Mouse (Mus musculus): ENCODE data around the gene Cops6. TPM values are rescaled to one million over a fixed set of nuclear protein-coding genes. Genes with fewer than 3 reads are reported as not detected.
A peak's percentile ranks its signal among the peaks of the same experiment; 100 is the strongest.

Cops6 gene
- total RNA-seq (2021): 100 to 1,000 TPM; 117 to 119 TPM
- long read RNA-seq, experiment 1, transcript Cops6-201 (10 exons, 1,787 nt): major isoform, 234 of 244 reads
- long read RNA-seq, experiment 1, partial matches to known transcripts: 3 of 244 reads
- long read RNA-seq, experiment 1, other reads (novel, unspliced or antisense): 5 of 244 reads
- long read RNA-seq, experiment 2, transcript Cops6-201 (10 exons, 1,787 nt): major isoform, 264 of 278 reads
- long read RNA-seq, experiment 2, partial matches to known transcripts: 4 of 278 reads
- long read RNA-seq, experiment 2, other reads (novel, unspliced or antisense): 7 of 278 reads

DNA sequence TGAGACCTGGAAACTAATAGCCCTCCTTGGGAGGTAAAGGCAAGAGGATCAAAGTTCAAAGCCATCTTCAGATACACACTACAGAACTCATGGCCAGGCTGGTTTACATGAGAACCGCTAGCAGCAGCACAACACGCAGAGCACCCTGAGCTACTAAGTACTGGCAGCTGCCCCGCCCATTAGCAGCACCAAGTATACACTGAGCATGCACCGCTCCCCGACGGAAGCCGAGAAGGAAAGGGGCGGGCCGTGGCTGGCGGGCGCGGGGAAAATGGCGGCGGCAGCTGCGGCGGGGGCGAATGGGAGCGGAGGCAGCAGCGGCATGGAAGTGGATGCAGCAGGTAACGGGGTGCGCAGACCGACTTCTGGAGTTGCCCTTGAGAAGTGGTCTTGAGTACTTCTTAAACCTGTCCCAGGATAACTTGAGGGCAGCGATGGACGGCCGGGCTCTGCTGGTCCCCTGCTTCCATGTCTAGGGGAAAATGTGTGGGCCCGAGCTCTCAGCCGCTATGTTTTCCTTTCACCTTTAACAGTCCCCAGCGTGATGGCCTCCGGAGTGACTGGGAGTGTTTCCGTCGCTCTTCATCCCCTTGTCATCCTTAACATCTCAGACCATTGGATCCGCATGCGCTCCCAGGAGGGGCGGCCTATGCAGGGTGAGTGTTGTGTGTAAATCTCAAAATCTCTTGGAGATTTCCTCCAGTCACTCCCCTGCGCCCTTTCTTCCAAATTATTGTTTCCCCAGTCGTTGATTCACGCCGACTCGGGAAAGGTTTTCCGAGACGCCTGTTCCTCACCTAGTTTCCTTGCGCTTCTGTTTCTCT, at the start of gene Cops6:
Gene Cops6, plus strand, starts transcription at position 230 of the 824 bp plus-strand sequence.
- DNase-seq: peak; percentile 94

DNA sequence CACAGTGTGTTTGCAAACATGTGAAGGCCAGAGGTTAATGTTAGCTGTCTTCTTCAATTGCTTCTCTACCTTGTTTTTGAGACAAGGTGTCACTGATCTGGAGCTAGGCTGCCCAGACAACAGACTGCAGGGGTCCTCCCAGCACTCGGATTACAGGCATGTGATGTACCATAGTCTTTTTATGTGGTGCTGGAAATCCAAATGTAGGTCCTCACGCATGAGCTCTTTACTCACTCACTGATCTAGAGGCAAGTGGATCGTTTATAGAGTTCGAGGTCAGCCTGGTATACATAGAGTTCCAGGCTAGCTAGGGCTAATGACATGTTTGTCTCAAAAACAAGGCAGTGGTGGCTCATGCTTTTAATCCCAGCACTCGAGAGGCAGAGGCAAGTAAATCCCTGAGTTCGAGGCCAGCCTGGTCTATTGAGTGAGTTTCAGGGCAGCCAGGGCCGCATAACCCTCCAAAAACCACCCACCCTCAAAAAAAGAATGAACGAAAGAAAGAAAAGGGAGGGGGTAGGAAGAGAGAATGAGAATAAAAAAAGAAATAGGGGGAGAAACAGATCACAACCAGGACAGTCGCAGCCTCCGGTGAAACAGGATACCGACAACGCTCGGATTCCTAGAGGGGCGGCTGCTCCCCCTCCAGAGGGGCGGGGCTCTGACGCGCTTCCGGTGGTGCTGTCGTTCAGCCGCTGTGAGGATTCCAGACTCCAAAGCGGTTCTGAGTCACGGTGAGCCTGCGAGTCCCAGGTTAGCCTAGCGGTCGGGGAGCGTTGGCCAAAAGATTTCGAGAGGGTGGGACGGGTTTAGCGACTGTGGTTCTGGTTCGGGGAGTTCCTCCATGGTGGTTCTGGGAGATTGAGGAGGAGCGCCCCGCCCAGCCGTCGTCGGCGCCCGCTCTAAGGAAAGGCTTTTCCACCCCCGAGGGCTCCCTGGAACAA, 44.3 kb upstream of the Cops6 start, which contains the start of gene Zscan21:
Gene Zscan21, plus strand, starts transcription at position 649 of the 944 bp plus-strand sequence.
- peak; percentile 89 for DNase-seq

DNA sequence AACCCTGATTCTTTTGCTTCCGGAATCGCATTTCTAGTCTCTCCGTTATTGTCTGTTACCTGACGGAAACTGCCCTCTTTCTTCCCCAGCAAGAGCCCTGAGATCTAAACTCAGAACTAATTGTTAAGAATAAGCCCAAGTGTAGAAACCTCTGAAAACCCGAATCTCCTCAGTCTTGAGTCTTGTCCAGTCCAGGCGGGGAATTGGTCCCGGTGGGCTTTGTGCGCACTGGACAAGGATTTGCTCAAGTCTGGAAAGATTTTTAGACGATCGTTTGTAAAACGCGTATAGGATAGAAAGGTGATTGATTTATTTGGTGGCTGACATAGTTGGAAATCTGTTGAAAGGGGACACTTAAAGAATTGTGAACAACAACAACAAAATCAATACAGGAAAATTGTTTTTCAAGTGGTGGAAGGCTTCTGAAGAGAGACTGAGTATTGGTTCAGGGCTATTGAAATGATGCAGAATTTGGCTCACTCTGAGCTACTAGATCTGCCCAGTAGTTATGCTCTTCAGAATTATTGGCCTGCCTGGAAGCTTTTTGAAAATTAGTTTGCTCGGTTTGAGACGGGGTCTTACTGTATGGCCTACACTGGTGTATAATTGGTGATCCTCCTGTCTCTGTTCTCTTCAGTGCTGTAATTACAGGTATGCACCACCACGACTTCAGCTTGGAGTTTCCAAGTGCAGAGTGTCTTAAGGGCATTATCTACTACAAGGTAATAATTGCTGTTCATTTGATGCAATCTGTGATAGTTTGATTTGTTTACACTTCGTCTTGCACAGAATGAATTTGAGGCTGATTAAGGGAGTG, 43.5 kb upstream of the Cops6 start:
- no peak for DNase-seq

DNA sequence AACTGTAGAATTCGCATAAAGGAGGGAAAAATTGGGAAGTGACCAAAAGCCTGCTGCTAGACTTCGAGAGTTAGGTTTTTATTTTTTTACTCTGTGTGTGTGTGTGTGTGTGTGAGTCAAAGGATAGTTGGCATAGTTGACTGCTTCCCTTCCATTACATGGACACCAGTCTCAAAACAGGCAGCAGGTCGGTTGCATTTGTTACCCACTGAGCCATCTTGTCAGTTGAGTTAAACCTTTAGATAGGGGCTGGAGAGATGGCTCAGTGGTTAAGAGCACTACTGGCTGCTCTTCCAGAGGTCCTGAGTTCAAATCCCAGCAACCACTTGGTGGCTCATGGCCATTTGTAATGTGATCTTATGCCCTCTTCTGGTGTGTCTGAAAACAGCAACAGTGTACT, 42.8 kb upstream of the Cops6 start:
- no peak for DNase-seq

DNA sequence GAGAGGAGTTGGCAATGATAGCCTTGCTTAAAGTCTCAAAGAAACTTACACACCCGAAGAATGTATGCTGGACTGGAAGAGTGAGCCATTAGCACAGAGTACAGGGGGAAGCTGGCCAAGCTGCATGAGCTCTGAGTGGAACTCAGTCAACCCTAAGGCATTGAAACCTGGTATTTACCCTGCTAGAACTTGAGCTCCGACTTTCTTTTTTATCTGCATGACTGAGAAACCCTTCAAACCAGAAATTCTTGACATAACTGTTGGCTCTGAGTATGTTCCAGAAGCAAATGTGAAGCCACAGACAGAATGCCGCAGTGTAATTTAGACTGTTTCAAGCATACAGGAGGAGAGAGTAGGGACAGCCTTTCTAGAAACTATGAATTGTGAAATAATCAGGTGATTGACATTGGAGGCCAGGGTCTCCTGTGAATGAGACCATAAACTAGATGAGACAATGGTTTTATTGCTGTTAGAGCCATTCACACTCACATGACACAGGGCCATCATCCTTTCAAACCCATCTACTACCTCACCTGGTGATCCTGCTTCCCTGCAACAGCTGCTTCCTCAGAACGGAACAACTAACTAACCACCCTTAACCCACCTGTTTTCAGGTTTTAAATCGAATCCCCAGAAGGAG, 28.3 kb upstream of the Cops6 start:
- no peak for DNase-seq

DNA sequence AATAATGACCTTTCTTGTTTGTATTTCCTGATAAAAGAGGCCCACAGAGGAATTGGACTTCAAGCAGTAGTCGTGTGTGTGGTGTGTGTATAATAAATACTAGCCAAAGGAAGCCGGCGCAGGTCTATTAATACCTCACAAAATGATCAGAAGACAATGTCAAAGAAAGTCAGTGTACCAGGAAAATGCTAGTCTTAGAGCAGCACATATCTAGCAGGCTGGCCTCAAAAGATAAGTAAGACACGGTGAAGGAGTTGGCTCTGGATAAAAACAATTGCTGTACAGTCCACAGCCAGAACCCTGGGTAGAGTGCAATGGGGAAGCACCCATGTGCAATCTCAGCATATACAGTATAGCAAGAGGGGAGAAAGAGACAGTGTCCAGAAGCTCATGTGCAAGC, 23.6 kb upstream of the Cops6 start:
- no peak for DNase-seq

DNA sequence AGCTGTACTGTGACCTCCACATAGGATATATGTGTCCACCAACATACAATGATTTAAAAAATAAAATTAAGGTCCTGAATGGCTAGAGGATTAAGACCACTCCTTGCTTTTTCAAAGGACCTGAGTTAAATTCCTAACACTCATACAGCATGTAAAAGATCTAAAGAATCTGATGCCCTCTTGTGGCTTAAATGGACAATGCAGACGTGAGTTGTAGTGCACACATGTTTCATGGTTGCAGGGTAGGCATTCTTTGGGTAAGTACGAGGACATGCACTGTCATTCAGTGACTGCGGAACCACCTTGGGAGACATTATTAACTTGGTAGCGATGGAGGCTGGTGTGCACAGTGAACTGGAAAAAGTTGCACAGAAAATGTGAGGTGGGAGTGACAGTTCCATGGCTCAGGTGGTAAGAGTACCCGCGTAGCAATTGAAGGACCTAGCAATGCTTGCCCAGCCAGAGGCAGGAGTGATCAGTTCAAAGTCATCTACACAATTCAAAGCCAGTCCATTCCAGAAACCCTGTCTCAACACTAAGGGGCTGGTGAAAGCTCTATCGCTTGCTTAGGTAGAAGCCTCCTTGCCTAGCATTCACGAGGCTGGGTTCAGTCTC, 22.8 kb upstream of the Cops6 start:
- DNase-seq: no peak

DNA sequence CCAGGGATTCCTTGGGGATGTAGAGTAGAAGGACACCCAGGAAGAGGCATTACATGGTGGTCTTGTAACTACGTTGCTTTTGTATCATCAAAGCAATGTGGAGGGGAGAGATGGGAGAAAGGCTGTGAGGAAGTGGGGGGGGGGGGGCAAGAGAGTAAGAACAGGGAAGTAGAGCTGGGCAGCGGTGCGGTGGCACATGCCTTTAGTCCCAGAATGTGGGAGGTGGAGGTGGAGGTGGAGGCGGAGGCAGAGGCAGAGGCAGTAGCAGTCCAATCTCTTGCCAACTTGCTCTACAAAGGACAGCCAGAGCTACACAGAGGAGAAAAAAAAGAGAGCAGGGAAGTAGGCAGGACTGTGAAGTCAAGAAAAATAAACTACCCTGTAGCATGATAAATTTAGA, 22.3 kb upstream of the Cops6 start:
- no peak for DNase-seq

DNA sequence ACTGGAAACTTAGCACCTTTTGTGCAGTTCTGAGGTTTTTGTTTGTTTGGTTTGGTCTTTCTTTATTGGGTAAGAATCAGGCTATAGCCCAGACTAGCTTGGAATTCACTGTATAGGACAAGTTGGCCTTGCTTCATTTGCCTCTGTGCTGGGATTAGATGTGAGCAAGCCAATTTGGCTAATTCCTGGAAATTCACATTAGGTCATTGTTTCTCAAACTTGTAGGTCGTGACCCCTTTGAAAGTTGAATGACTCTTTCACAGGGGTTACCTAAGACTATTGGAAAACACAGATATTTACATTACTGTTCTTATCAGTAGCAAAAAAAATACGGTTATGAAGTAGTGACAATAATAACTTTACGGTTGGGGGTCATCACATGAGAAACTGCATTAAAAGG, 6.5 kb upstream of the Cops6 start:
- DNase-seq: no peak

DNA sequence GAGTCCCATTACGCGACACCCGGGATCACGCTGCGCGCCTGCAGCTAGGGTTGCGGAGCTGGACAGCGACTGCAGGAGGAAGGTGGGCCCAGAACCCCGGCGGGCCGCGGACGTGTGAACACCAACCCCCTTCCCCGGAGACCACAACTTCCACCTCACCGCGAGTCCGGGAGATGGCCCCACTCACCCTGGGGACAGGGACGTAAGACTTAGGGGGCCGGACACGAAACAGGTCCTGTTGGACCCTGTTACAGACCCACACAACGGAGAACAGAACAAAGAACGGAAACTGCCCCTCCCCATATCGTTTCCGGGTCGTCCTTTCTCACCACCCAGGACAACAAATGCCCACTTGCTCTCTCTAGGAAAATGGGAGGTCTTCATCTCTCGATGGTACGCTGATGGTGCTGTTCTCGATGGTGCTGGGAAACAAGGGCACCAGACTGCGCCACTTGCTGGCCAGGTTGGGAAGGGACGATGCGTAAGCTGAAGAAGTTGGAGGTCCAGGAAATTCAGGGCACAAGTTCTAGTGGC, 5.4 kb upstream of the Cops6 start, which contains the start of gene Zfp113:
Gene Zfp113, minus strand, starts transcription at position 302 of the 534 bp plus-strand sequence.
- peak; percentile 69 for DNase-seq

DNA sequence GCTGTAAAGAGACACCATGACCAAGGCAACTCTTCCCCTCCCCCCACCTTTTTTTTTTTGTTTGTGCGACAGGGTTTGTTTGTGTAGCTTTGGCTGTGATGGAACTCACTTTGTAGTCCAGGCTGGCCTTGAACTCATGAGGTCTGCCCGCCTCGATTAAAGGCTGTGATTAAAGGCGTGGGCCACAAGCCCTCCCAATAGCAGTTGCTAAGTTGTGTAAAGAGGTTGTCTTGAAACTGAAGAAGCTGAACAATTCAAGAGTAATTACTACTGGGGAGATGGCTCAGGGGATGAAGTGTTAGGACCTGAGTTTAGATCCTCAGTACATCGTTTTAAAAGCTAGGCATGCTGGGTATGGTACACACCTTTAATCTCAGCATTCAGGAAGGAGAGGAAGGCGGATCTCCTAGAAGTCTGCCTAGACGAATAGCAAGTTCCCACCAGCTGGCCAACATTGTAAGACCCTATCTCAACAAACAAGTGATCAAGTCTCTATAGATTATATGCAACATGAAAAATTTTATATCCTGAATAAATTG, 578 bp upstream of the Cops6 start:
- no peak for DNase-seq

DNA sequence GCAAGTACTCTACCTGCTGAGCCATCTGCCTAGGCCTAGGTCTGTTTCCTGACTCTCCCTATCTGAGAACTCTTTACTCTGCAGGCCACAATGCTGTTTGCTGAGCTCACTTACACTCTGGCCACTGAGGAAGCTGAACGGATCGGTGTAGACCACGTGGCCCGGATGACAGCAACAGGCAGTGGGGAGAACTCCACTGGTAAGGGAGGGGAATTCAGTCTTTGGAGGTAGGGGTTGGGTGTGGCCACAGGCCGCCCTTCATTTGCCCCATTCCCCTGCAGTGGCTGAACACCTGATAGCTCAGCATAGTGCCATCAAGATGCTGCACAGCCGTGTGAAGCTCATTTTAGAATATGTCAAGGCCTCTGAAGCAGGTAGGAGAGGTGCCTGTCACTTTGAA, 2.2 kb downstream of the Cops6 start:
- no peak for DNase-seq

DNA sequence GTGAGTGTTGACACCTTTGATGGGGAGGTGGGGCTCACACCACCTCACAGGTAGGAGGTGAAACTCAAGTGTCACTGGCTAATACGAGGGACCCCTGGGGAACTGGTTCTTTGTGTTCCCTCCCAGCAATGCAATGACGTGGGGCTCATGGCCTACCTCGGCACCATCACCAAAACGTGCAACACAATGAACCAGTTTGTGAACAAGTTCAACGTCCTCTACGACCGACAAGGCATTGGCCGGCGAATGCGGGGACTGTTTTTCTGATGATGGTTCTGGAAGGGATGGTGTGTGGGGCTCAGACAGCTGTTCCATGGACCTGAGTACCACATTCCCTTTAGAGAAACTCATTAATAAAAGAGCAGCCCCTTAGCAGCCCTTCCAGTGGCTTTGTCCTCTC, 2.7 kb downstream of the Cops6 start:
- no peak for DNase-seq

DNA sequence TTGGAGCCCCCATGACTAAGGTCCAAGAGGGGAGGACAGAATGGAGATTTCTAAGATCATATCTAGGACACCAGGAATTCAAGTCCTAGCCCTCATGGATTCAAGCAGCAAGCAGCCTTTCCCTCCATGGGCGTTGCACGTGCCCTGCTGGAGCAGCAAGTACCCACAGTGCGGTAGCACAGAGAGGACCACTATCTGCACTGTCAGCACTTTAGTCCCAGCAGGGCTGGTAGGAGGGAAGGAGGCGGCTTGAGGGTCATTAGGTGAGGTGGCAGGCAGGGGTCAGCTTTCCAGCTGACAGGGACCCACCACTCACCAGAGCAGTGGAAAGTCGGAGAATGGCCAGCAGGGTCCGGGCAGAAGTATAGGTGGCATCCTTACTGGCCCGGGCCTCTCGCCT, 4.7 kb downstream of the Cops6 start:
- DNase-seq: no peak

DNA sequence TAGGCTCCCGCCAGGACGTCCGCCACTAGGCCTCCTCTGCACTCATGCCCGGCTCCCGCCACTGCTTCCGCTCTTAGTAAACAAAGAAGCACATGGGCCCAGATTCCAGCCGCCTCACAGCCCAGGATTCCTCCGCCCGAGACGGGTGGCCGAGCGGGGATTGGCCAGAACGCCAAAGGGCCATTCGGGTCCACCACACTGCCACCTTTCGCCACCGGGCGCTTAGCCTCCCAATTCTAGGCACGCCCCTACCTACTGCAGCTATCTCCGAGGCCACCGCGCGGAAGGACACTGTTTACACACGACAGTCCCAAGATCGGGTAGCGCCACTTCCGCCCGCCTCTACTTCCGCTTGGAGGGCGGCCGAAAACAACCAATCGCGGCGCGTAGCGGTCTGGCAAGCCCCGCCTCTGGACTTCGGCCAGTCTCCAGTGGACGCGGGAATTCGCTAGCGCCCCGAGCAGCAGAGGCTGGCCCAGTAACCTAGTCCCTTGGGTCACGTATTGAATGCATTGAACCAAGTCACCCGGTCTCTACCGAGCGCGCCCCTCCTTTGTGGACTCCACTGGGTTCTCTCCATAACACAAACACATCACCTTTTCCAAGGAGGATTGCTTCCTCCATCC, 10.2 kb downstream of the Cops6 start:
- peak; percentile 99 for DNase-seq

DNA sequence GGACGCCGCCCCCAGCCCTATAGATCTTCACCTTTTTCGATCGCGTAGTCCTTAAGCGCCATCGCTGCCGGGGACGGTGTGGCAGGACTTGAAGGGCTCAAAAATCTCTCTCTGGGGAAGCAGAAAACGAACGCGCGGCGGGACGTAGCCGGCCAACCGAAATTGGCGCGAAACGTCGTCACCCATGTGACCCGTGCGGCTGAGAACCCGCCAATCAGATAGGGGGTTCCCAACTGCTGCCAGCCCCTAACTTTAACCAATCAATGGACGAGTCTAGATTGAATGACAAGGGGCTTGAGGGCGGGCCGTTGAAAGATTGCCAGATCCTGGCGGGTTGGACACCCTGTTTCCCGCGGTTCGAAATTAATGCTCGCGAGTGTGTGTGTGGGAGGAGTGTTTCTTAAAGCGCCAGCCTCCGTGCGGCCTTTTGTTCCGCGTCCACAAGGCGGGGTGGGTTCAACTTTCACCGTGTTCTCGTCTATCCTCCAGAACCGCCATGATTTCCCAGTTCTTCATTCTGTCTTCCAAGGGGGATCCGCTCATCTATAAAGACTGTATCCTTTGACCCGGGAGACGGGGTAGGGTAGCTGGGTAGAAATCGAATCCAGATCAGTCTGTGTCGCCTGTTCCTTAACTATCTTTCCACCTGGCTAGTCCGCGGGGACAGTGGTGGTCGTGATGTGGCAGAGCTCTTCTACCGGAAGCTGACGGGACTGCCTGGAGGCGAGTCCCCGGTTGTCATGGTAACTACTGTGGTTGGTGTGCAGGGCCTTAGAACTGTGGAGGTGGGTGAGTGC, 11.0 kb downstream of the Cops6 start, which contains the start of the genes Ap4m1 and Mcm7:
Gene Ap4m1, plus strand, starts transcription at position 308 of the 797 bp plus-strand sequence.
Gene Mcm7, minus strand, starts transcription at position 728 of the 797 bp plus-strand sequence.
- peak; percentile 98 for DNase-seq

DNA sequence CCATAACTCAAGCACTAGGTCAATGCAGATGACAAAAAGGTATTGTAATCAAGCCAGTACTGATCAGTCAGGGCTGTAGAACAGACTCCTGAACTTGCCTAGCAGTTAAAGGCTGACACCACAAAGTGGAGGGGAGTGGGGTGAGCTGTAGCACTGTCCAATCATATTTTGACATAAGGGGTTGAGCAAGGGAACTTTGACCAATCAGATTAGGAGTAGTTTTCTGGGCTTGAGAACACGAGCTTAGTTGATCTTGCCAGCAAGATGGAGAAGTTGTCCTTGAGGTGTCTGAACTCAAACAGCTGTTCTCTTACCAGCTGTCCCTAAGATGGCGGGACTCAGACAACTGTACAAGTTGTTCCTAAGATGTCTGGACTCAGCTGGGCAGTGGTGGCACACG, 12.3 kb downstream of the Cops6 start:
- DNase-seq: no peak

DNA sequence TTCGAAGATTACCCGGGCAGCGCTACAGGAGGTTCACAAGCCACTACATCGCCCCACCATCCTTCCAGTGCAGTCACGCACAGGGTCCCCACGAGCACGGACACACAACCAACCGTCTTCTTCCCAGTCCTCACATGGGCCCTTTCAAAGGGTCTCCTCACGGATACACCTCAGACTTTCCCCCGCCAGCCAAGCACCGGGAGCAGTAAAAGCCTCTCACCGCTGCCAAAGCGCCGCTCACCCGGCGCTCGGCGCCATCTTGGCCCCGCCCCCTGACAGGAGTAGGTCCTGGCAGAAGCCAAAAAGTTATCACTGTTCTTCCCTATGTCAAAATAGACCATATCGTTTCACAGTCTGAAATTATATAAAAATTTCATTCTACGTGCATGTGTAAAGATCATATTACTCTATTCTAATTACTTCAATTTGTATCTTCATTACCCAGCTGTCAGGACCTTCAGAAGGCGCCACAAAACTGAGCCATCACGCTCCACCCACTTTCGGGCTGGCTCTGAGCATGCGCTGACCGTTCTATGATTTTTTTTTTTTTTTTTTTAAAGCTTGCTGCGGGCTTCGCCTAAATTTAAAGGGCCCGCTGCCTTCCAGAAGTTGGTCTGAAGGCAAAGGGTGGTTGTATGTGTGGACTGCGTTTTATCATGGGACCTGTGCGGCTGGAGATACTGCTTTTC, 26.2 kb downstream of the Cops6 start, which contains the start of the genes Taf6 and Cnpy4:
Gene Taf6, minus strand, starts transcription at position 502 of the 689 bp plus-strand sequence.
Gene Cnpy4, plus strand, starts transcription at position 536 of the 689 bp plus-strand sequence.
- peak; percentile 84 for DNase-seq
